Mouse (Mus musculus): ENCODE data around the gene Mia. TPM values are rescaled to one million over a fixed set of nuclear protein-coding genes. Genes with fewer than 3 reads are reported as not detected.

Gene Mia
- total RNA-seq (2021): 1 to 10 TPM; 1.5 to 3.2 TPM

DNA sequence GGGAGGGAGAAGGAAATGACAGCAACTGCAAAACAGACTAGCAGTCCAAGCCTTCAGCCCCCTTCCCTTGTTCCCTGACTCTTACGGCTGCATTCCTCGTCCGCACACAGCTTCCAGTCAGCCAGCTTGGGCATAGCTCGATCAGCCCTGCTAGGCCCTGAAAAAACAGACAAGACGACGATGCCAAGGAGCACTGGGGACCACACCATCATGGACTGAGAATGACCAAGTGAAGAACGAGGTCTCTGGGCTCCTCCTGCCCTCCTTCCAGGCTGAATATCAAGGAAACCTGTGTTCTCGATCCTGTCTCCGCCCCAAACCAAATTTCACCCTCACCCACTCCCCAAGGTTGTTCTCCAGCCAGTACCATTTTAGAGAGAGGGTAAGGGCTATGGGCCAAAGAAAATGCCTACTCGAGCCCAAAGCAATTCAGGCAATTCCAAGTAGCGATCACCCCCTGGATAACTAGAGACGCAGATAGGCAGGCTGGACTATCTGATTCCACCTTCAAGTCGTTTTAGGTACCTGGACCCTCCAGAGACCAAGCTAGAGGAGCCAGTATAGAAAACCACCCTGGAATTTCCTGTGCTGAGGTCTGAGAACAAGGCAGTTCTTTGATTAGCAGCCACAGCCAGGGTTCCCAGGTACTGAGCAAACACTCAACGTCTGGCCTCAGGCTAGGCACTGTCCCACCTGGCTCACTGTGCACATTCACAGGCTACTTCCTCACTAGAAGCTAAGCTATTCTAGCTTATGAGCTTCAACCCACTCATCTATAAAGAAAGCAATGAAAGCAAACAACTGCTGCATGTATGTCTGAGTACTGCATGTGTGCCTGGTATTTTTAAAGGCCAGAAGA lies at the start of gene Mia, which contains the start of gene Gm21983:
Gene Mia (minus strand): TSS at position 321 of the 859 bp plus-strand sequence.
Gene Gm21983 (minus strand): TSS at position 250 of the 859 bp plus-strand sequence.
- intact Hi-C loops (cut with DNase I): no loop called here
- DNase-seq (ENCODE audit: extremely low spot score in 1 of 2, low spot score in 2 of 2): no peak

DNA sequence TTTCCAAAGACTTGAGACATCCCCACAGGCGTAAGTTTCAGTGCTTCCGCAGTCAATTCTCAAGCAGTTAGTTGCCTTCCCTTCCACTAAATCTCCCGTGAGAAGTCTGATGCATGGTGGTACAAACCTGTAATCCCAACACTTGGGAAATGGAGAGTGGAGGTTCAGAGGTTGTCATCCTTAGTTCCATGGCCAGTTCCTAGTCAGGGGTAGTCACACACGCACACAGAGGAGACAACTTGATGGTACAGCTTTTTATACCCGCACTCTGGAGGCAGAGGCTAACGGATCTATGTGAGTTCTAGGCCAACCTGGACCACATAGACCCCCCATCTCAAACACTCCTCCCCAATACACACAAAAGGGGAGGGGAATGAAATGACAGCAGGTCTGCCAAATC lies 47.9 kb upstream of the Mia start:
- intact Hi-C loops (cut with DNase I): no loop called here
- DNase-seq (ENCODE audit: extremely low spot score in 1 of 2, low spot score in 2 of 2): no peak

GRCm38 (mm10) chr7:27228281-27228821 lies 47.4 kb upstream of the Mia start, which contains the start of gene Itpkc:
Gene Itpkc, minus strand, starts transcription at chr7:27228661.
- peak; percentile 91 to 96 for DNase-seq (ENCODE audit: extremely low spot score in 1 of 2, low spot score in 2 of 2)
- intact Hi-C loops (cut with DNase I): no loop called here

DNA sequence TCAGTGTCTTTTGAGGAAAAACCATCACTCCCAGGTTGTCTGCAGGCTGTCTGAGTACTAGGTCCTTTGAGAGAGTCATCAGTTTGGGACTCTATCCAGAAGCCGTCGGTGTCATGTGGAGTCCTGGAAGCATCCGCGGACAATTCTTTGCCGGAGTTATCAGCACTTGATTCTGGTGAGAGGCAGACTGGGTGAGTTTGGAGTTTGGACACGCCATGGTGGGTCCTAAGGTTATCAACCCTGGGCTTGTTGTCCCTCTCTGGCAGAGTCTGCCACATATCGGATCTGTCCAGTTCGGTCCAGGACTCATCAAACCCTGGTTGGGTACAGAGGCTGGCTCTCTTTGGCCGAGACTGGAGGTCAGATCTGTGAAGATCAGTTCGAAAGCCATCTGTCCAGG lies 46.7 kb upstream of the Mia start:
- no peak for DNase-seq (ENCODE audit: extremely low spot score in 1 of 2, low spot score in 2 of 2)
- intact Hi-C loops (cut with DNase I): no loop called here

GRCm38 (mm10) chr7:27227276-27227675 lies 46.3 kb upstream of the Mia start:
- DNase-seq (ENCODE audit: extremely low spot score in 1 of 2, low spot score in 2 of 2): no peak
- intact Hi-C loops (cut with DNase I): no loop called here

DNA sequence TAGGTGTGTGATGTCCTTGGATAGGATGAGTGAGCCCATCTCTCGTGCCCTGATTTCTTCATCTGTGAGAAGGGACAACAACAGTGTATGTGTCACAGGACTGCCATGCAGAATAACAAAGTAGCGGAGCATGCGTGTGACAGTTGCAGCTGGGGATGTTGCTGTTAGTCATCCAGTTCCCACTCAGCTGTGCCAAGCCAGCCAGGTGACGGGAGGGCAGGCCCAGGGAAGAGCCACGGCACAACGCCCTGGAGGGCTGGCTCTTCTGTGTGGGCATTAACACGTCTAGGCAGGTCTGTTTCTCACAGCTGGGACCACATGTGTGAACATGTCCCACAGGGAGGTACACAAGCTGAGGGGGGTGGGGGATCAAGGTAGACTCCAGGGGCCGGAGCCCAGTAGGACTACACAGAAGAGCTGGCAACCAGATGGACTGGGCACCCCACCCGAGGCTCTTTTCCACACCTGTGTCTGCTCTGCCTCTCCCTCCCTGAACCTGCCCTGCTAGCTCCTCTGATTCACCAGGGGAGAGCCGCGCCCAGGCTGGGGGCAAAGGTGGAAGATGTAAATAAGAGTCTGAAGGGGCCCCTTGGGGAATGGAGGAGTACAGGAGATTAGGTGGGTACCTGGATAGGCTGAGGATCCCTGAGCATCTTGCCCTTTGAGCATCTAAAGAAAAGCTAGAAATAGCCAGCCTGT lies 44.1 kb upstream of the Mia start:
- intact Hi-C loops (cut with DNase I): no loop called here
- DNase-seq (ENCODE audit: extremely low spot score in 1 of 2, low spot score in 2 of 2): peak in 1 of 2 experiments; percentile 55

DNA sequence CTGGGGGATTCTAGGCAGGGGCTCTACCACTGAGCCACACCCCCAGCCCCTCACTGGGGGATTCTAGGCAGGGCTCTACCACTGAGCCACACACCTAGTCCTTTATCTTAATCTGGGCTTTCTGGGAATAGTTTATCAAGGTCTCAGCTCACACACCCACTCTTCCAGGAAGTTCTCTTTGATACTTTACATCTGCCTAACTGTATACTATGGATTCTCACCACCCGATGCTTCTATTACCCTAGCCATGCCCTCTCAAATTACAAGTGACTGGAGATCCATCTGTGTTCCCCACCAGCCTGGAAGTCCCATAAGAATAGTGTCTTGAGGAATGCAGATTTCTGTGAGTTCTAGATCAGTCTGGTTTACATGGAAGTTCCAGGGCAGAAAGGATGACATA lies 41.6 kb upstream of the Mia start:
- intact Hi-C loops (cut with DNase I): no loop called here

GRCm38 (mm10) chr7:27221939-27222338 lies 41.0 kb upstream of the Mia start:
- intact Hi-C loops (cut with DNase I): no loop called here

More for the DNA sequence above, 41.6 kb upstream of the Mia start:
- DNase-seq (ENCODE audit: extremely low spot score in 1 of 2, low spot score in 2 of 2): no peak

DNA sequence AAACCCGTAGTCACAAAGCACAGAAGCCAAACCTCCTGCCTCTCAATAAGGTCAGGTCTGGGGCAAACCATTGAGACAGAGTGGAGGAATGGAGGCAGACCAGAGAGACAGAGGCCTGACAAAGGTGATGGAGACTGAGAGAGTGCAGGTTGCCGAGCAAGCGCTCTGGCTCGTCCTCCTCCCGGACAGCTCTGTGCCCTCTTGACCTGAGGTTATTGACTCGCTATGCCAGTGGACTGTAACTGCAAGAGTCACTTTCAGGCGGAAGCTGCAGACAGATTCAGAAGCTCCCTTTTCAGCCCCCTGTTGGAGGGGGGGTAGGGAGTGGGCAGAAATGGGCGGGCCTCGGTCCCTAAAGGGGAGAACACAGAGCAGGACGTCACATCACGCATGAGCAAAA lies 39.0 kb upstream of the Mia start:
- intact Hi-C loops (cut with DNase I): no loop called here
- no peak for DNase-seq (ENCODE audit: extremely low spot score in 1 of 2, low spot score in 2 of 2)

More at GRCm38 (mm10) chr7:27221939-27222338, 41.0 kb upstream of the Mia start:
- DNase-seq (ENCODE audit: extremely low spot score in 1 of 2, low spot score in 2 of 2): no peak

- DNase-seq (ENCODE audit: extremely low spot score in 1 of 2, low spot score in 2 of 2): no peak
- intact Hi-C loops (cut with DNase I): no loop called here
Observed at GRCm38 (mm10) chr7:27218586-27218985, 37.6 kb upstream of the Mia start.

DNA sequence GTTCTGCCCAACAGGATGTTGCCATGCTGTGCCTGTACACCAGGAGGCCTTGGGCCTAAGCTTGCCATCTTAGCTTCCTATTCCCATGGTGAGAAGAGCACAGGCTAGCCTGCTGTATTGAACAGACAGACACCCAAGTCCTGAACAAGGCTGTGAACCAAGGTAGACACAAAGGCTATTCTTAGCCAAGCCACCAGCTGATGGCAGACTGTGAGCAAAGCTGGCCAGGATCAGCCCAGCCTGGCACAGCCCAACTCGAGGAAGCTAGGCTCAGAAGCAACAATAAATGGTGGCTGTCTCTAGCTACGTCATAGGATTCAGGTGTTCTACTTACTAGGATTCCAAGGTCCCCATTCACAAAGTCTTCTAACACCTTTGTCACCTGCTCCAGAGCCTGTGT lies 31.7 kb upstream of the Mia start:
- intact Hi-C loops (cut with DNase I): no loop called here

DNA sequence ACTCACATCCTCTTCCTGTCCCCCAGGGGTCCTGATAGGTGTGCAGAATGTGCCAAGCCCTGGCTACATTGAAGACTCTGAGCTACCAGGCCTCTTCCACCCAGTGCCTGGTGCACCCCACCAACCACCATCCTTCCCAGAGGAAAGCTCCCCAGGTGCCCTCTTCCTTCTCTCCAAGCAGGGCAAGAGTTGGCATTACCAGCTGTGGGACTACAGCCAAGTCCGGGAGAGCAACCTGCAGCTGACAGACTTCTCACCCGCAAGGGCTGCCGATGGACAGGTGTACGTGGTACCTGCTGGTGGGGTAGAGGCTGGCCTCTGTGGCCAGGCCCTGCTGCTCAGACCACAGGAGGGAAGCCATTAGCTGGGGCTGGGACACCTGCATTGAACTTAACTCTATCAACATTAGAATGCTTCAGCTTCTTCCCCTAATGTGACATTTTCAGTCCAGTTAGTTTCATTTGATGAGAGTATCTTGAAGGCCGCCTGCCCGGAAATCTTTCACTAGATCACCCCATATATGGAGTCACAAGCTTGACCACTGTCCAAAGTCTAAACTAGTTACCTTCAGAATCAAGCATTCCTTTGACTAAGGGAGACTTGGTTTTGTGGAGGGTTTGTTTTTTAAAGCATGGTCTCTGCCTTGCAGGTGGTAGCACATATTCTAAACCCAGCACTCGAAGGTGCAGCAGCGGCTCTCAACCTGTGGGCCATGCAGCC lies 22.9 kb upstream of the Mia start:
- intact Hi-C loops (cut with DNase I): no loop called here
- no peak for DNase-seq (ENCODE audit: extremely low spot score in 1 of 2, low spot score in 2 of 2)

More for the DNA sequence above, 31.7 kb upstream of the Mia start:
- no peak for DNase-seq (ENCODE audit: extremely low spot score in 1 of 2, low spot score in 2 of 2)

- intact Hi-C loops (cut with DNase I): no loop called here
- no peak for DNase-seq (ENCODE audit: extremely low spot score in 1 of 2, low spot score in 2 of 2)
Observed at GRCm38 (mm10) chr7:27198779-27199178, 17.8 kb upstream of the Mia start.

- intact Hi-C loops (cut with DNase I): no loop called here
Observed at GRCm38 (mm10) chr7:27198355-27198754, 17.4 kb upstream of the Mia start.

DNA sequence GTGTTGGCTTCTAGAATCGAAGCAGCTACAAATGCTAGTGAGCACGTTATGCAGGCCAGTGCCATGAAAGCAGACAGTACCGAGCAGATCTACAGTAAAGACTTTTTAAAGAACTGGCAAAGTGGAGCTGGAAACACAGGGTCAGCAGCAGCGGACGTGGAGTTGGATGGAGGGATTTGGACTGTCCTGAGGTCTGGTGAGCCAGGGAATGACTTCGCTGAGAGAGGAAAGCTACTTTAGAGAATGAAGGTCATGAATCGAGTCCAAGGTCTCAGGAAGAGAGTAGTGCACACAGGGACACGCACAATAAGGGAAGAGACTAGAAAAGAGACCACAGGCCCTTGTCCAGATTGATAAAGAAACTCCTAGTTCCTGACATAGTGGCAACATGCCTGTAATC lies 16.7 kb upstream of the Mia start:
- no peak for DNase-seq (ENCODE audit: extremely low spot score in 1 of 2, low spot score in 2 of 2)
- intact Hi-C loops (cut with DNase I): no loop called here

More at GRCm38 (mm10) chr7:27198355-27198754, 17.4 kb upstream of the Mia start:
- no peak for DNase-seq (ENCODE audit: extremely low spot score in 1 of 2, low spot score in 2 of 2)

- intact Hi-C loops (cut with DNase I): no loop called here
- no peak for DNase-seq (ENCODE audit: extremely low spot score in 1 of 2, low spot score in 2 of 2)
Observed at GRCm38 (mm10) chr7:27197136-27197535, 16.2 kb upstream of the Mia start.

DNA sequence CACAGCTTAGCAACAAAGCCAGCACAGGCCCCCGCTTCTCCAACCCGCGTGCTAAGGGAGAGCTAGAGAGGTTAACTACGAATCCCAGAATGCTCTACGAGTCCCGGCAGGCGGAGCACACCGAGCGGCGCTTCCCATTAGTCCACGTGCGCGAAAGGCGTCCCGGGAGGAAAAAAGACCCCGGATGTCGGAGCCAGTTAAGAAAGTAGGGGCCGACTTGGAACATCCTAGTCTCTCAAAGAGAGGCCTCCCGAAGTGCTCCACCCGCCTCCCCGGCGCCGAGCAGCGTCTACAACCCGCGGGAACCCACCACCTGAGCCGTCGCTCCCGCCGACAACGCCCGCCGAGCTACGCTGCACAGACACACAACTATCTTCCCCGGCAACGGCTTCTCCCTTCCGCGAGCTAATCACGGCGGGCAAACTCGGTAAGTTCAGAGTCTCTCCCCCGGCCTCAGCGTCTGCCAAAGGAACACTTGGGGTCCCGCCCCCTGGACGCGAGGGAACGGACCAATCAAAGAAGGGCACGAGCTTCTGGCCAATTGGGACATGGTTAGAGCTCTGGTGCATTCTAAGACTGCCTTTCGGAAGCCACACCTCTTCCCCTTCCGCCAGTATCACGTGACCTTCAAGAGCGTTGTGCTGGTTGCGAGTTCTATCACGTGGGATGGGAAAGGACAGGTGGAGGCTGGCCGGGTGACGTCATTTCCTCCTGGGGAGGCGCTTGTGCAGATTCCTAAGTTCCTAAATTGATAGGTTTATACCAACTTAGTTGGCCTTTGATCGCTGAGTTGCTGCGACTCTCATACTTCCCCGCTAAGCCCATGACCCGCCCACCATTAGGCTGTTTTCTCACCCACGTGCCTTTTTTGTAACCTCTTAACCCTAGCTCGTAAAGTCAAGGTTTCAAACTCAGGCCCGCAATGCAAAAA lies 15.0 kb upstream of the Mia start, which contains the start of the genes BC024978 and Snrpa:
Gene BC024978 (plus strand): TSS at position 101 of the 931 bp plus-strand sequence.
Gene Snrpa (minus strand): TSS at position 591 of the 931 bp plus-strand sequence.
- intact Hi-C loops (cut with DNase I): no loop called here
- DNase-seq (ENCODE audit: extremely low spot score in 1 of 2, low spot score in 2 of 2): peak; percentile 97 to 99

- DNase-seq (ENCODE audit: extremely low spot score in 1 of 2, low spot score in 2 of 2): no peak
- intact Hi-C loops (cut with DNase I): no loop called here
Observed at GRCm38 (mm10) chr7:27193731-27194130, 12.8 kb upstream of the Mia start.
